ENCODE assay signal across 19 mouse cellular contexts in the genomic region with DNA sequence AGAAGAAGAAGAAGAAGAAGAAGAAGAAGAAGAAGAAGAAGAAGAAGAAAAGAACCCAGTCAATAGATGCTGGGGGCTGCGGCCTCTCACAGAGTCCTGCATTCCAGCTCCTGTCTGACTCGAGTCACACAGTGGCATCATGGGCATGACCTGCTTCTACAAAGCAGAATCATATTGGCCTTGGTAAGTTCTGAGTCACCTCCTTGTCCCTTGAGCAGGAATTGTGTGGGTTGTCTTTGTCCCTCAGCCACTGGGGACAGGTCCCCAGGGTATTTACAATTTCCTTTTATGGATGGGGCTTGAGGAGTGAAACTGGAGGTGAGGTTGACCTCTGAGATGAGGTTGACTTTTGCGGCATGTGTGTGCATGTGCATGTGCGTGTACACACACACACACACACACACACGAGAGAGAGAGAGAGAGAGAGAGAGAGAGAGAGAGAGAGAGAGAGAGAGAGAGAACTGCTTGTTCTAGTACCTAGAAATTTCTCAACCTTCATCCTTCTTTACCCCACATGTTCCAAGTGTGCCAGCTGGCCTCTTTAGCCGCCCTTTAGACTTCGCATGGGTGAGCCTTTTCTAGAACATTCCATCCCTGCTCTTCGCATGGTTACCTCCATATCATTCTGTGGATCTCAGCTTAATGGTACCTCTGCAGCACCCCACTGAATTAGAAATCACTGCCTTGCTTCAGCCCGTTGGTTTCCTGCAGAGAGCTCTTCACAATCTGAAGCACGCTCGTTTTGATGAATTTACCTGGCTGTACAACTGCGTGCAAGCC.
"Had no signal": no experiment of that assay in that cellular context is flagged by ENCODE, and none has a peak within 500 bp of the region (broad histone marks: within the 10 kb centered on the region; RNA-seq: fewer than 3 reads in every experiment).

No protein-coding gene starts in this region.

- H3K4me3 ChIP-seq: intestine, embryonic 15.5 days; limb, embryonic 12.5 days; limb, embryonic 15.5 days; lung, embryonic 15.5 days; megakaryocyte, embryonic 14.5 days; midbrain, embryonic 10.5 days; midbrain, embryonic 13.5 days; myocyte; neural tube, embryonic 13.5 days had no signal

- H3K36me3 ChIP-seq: intestine, embryonic 15.5 days; limb, embryonic 12.5 days; limb, embryonic 15.5 days; lung, embryonic 15.5 days; midbrain, embryonic 10.5 days; midbrain, embryonic 13.5 days; neural tube, embryonic 13.5 days had no signal

- H3K27me3 ChIP-seq: intestine, embryonic 15.5 days; limb, embryonic 12.5 days; limb, embryonic 15.5 days; lung, embryonic 15.5 days; midbrain, embryonic 13.5 days; neural tube, embryonic 13.5 days had no signal

- ATAC-seq: intestine, embryonic 15.5 days; liver, postnatal 0 days; midbrain, embryonic 13.5 days; midbrain, embryonic 16.5 days had no signal

- H3K27ac ChIP-seq: intestine, embryonic 15.5 days; limb, embryonic 12.5 days; limb, embryonic 15.5 days; liver, embryonic 14.5 days; lung, embryonic 15.5 days; midbrain, embryonic 10.5 days; midbrain, embryonic 13.5 days; neural tube, embryonic 13.5 days had no signal

- H3K4me1 ChIP-seq: intestine, embryonic 15.5 days; limb, embryonic 15.5 days; megakaryocyte, embryonic 14.5 days; midbrain, embryonic 10.5 days; midbrain, embryonic 13.5 days; neural tube, embryonic 13.5 days had no signal

- H3K9me3 ChIP-seq: intestine, embryonic 15.5 days; limb, embryonic 12.5 days; limb, embryonic 15.5 days; lung, embryonic 15.5 days; midbrain, embryonic 10.5 days; midbrain, embryonic 13.5 days; neural tube, embryonic 13.5 days had no signal

- H3K4me2 ChIP-seq: intestine, embryonic 15.5 days; limb, embryonic 12.5 days; limb, embryonic 15.5 days; liver, embryonic 11.5 days; lung, embryonic 15.5 days; midbrain, embryonic 13.5 days; neural tube, embryonic 13.5 days had no signal

- DNase-seq: left cerebral cortex, postnatal 4 days; liver, postnatal 0 days; lung, postnatal 10 days; lung, postnatal 36 days; thymus, adult 18-20 months; thymus, postnatal 14 days; thymus, postnatal 4 days had no signal

- H3K9ac ChIP-seq: intestine, embryonic 15.5 days; limb, embryonic 12.5 days; limb, embryonic 15.5 days; liver, embryonic 14.5 days; liver, postnatal 0 days; lung, embryonic 15.5 days; midbrain, embryonic 13.5 days; neural tube, embryonic 13.5 days had no signal
